Mouse (Mus musculus): ENCODE data around the gene Sag. TPM values are rescaled to one million over a fixed set of nuclear protein-coding genes. Genes with fewer than 3 reads are reported as not detected.

Gene Sag
- total RNA-seq, 4 experiments from 2014 or later, result 0.16 TPM; not detected in 3

- DNase-seq (ENCODE audit: low spot score in 2 of 2), result no peak
These were observed 89.9 kb downstream of the Sag start for GRCm38 (mm10) chr1:87893414-87893813.

Other genes with a start within 250 kb of the Sag start
- under 1 TPM in 3 of 4 experiments, not detected in 1; 0.13 to 0.19 (median 0.16) TPM for gene Ngef, start 229.8 kb upstream of the Sag start, total RNA-seq (2022)
- gene Inpp5d, start 183.4 kb upstream of the Sag start, total RNA-seq (2022), result 1 to 10 TPM; 1.8 to 3.9 (median 2.6) TPM
- gene Atg16l1, start 47.8 kb upstream of the Sag start, total RNA-seq (2022), result 10 to 100 TPM; 14.4 to 18.5 (median 16.4) TPM
- 10 to 100 TPM; 23.4 to 30.2 (median 28.0) TPM for gene Dgkd, start 49.6 kb downstream of the Sag start, total RNA-seq (2022)
- gene Usp40, start 204.9 kb downstream of the Sag start, total RNA-seq (2022), result 1 to 10 TPM; 6.9 to 7.6 (median 7.3) TPM